Mouse (Mus musculus) kidney, adult 18-20 months (tissue): ENCODE data around the gene Atg14.
"Not testable (repeated sequence)": the region's sequence is repeated elsewhere in the genome, so short reads cannot be mapped to it uniquely, and the experiment has no call there.

ENCODE experiments used
- DNase-seq: peaks from one replicate; pipeline ENCODE4 v3.0.0; 2021

Atg14 gene

GRCm38 (mm10) chr14:47541325-47541948 lies 29.0 kb downstream of the Atg14 start:
- DNase-seq: no peak

- peak; percentile 35 for DNase-seq
These were observed 35.4 kb downstream of the Atg14 start for GRCm38 (mm10) chr14:47535096-47535495.

GRCm38 (mm10) chr14:47534176-47534525 lies 36.3 kb downstream of the Atg14 start:
- DNase-seq: no peak

GRCm38 (mm10) chr14:47533365-47534175 lies 36.9 kb downstream of the Atg14 start:
- DNase-seq: peak; percentile 76

GRCm38 (mm10) chr14:47532496-47532895 lies 38.0 kb downstream of the Atg14 start:
- no peak for DNase-seq

- not testable (repeated sequence) for DNase-seq
These were observed 40.9 kb downstream of the Atg14 start for GRCm38 (mm10) chr14:47529592-47529991.

- peak; percentile 56 for DNase-seq
These were observed 41.4 kb downstream of the Atg14 start for GRCm38 (mm10) chr14:47529019-47529418.

- DNase-seq: no peak
These were observed 42.2 kb downstream of the Atg14 start for GRCm38 (mm10) chr14:47528293-47528692.

GRCm38 (mm10) chr14:47527833-47528232 lies 42.6 kb downstream of the Atg14 start:
- no peak for DNase-seq

- no peak for DNase-seq
These were observed 44.6 kb downstream of the Atg14 start for GRCm38 (mm10) chr14:47525861-47526260.

GRCm38 (mm10) chr14:47525374-47525773 lies 45.1 kb downstream of the Atg14 start:
- no peak for DNase-seq

GRCm38 (mm10) chr14:47522301-47522700 lies 48.1 kb downstream of the Atg14 start:
- DNase-seq: no peak

GRCm38 (mm10) chr14:47521609-47522008 lies 48.8 kb downstream of the Atg14 start:
- DNase-seq: no peak

- no peak for DNase-seq
These were observed 49.5 kb downstream of the Atg14 start for GRCm38 (mm10) chr14:47520751-47521449.

- DNase-seq: no peak
These were observed 51.8 kb downstream of the Atg14 start for GRCm38 (mm10) chr14:47518619-47519018.

- no peak for DNase-seq
These were observed 53.7 kb downstream of the Atg14 start for GRCm38 (mm10) chr14:47516755-47517154.

GRCm38 (mm10) chr14:47515636-47516035 lies 54.8 kb downstream of the Atg14 start:
- no peak for DNase-seq

GRCm38 (mm10) chr14:47514816-47515453 lies 55.5 kb downstream of the Atg14 start:
- DNase-seq: peak; percentile 32

- no peak for DNase-seq
These were observed 56.8 kb downstream of the Atg14 start for GRCm38 (mm10) chr14:47513606-47514005.

GRCm38 (mm10) chr14:47510244-47510643 lies 60.2 kb downstream of the Atg14 start:
- DNase-seq: no peak

GRCm38 (mm10) chr14:47508035-47508434 lies 62.4 kb downstream of the Atg14 start:
- DNase-seq: no peak

GRCm38 (mm10) chr14:47506676-47507075 lies 63.8 kb downstream of the Atg14 start:
- no peak for DNase-seq

GRCm38 (mm10) chr14:47504036-47504435 lies 66.4 kb downstream of the Atg14 start:
- DNase-seq: no peak
